Mouse (Mus musculus): Measurements from ENCODE around the gene Pan3. TPM values are rescaled to one million over a fixed set of nuclear protein-coding genes. Genes with fewer than 3 reads are reported as not detected.

Gene Pan3
- total and polyA plus RNA-seq, 2 experiments from 2014 or later = 38.9 to 61.4 TPM

GRCm38 (mm10) chr5:147463251-147463650, 33.3 kb downstream of the Pan3 start:
- no peak for ATAC-seq (ENCODE audit: low FRiP score)
- 79% methylated on average over 3 of the region's 3 CpGs for WGBS
- H3K27me3 ChIP-seq (ENCODE audit: insufficient read depth, low read length) = no peaks in the 10 kb centered on the region
- no peak overlapping the region for H3K9ac ChIP-seq (replicated peaks; ENCODE audit: low read length, poor library complexity, severe bottlenecking)
- H3K4me3 ChIP-seq (ENCODE audit: low read depth, low read length) = no peak overlapping the region
- TF ChIP-seq CTCF (IDR thresholded peaks at IDR 0.05) = no peak
- 0 out of 2 replicates have a peak, but pooled peaks cover 3% of the 10 kb centered on the region for H3K36me3 ChIP-seq (ENCODE audit: insufficient read depth, low read length)
- H3K4me1 ChIP-seq (ENCODE audit: insufficient read depth, low read length) = no peaks in the 10 kb centered on the region
- no peaks in the 10 kb centered on the region for H3K9me3 ChIP-seq (ENCODE audit: low read length)
- H3K4me2 ChIP-seq (ENCODE audit: low read depth, low read length, poor library complexity, severe bottlenecking) = no peak overlapping the region
- no peak for DNase-seq (ENCODE audit: low spot score)
- H3K27ac ChIP-seq (ENCODE audit: low read depth, low read length) = no peak overlapping the region

- no peak overlapping the region for H3K9ac ChIP-seq (replicated peaks; ENCODE audit: low read length, poor library complexity, severe bottlenecking)
- H3K4me3 ChIP-seq (ENCODE audit: low read depth, low read length) = no peak overlapping the region
- H3K27me3 ChIP-seq (ENCODE audit: insufficient read depth, low read length) = no peaks in the 10 kb centered on the region
- H3K27ac ChIP-seq (ENCODE audit: low read depth, low read length) = no peak overlapping the region
- no peaks in the 10 kb centered on the region for H3K4me1 ChIP-seq (ENCODE audit: insufficient read depth, low read length)
- no peak for TF ChIP-seq CTCF (IDR thresholded peaks at IDR 0.05)
- no peak overlapping the region for H3K4me2 ChIP-seq (ENCODE audit: low read depth, low read length, poor library complexity, severe bottlenecking)
- H3K36me3 ChIP-seq (ENCODE audit: insufficient read depth, low read length) = 0 out of 2 replicates have a peak, but pooled peaks cover 3% of the 10 kb centered on the region
- H3K9me3 ChIP-seq (ENCODE audit: low read length) = no peaks in the 10 kb centered on the region
- no peak for DNase-seq (ENCODE audit: low spot score)
- ATAC-seq (ENCODE audit: low FRiP score) = no peak
Measured at GRCm38 (mm10) chr5:147466361-147466760, 36.4 kb downstream of the Pan3 start.

GRCm38 (mm10) chr5:147471163-147471562, 41.2 kb downstream of the Pan3 start:
- ATAC-seq (ENCODE audit: low FRiP score) = no peak

GRCm38 (mm10) chr5:147473071-147473470, 43.1 kb downstream of the Pan3 start:
- ATAC-seq (ENCODE audit: low FRiP score) (no peak), DNase-seq (ENCODE audit: low spot score) (no peak)
- no peak overlapping the region for H3K27ac ChIP-seq (ENCODE audit: low read depth, low read length)
- TF ChIP-seq CTCF (IDR thresholded peaks at IDR 0.05) = no peak
- H3K9me3 ChIP-seq (ENCODE audit: low read length) = no peaks in the 10 kb centered on the region
- WGBS = 82% methylated on average over 6 of the region's 6 CpGs
- H3K4me2 ChIP-seq (ENCODE audit: low read depth, low read length, poor library complexity, severe bottlenecking) = no peak overlapping the region
- no peaks in the 10 kb centered on the region for H3K4me1 ChIP-seq (ENCODE audit: insufficient read depth, low read length)
- H3K36me3 ChIP-seq (ENCODE audit: insufficient read depth, low read length) = no peaks in the 10 kb centered on the region
- no peak overlapping the region for H3K4me3 ChIP-seq (ENCODE audit: low read depth, low read length)
- no peak overlapping the region for H3K9ac ChIP-seq (replicated peaks; ENCODE audit: low read length, poor library complexity, severe bottlenecking)
- H3K27me3 ChIP-seq (ENCODE audit: insufficient read depth, low read length) = no peaks in the 10 kb centered on the region

More at GRCm38 (mm10) chr5:147471163-147471562, 41.2 kb downstream of the Pan3 start:
- Histone ChIP-seq H3K36me3 (ENCODE audit: insufficient read depth, low read length) (0 out of 2 replicates have a peak, but pooled peaks cover 3% of the 10 kb centered on the region), H3K9ac (replicated peaks; ENCODE audit: low read length, poor library complexity, severe bottlenecking) (no peak overlapping the region), H3K4me2 (ENCODE audit: low read depth, low read length, poor library complexity, severe bottlenecking) (no peak overlapping the region), H3K9me3 (ENCODE audit: low read length) (no peaks in the 10 kb centered on the region), H3K4me3 (ENCODE audit: low read depth, low read length) (no peak overlapping the region), H3K27me3 (ENCODE audit: insufficient read depth, low read length) (no peaks in the 10 kb centered on the region), H3K4me1 (ENCODE audit: insufficient read depth, low read length) (no peaks in the 10 kb centered on the region), H3K27ac (ENCODE audit: low read depth, low read length) (no peak overlapping the region)
- 94% methylated on average over 5 of the region's 5 CpGs for WGBS
- TF ChIP-seq CTCF (IDR thresholded peaks at IDR 0.05) = no peak
- DNase-seq (ENCODE audit: low spot score) = no peak

GRCm38 (mm10) chr5:147473856-147474255, 43.9 kb downstream of the Pan3 start:
- H3K36me3 ChIP-seq (ENCODE audit: insufficient read depth, low read length) = no peaks in the 10 kb centered on the region
- no peaks in the 10 kb centered on the region for H3K27me3 ChIP-seq (ENCODE audit: insufficient read depth, low read length)
- no peak overlapping the region for H3K27ac ChIP-seq (ENCODE audit: low read depth, low read length)
- ATAC-seq (ENCODE audit: low FRiP score) (no peak), DNase-seq (ENCODE audit: low spot score) (no peak)
- no peak for TF ChIP-seq CTCF (IDR thresholded peaks at IDR 0.05)
- no peak overlapping the region for H3K4me3 ChIP-seq (ENCODE audit: low read depth, low read length)
- 83% methylated on average over 3 of the region's 3 CpGs for WGBS
- no peaks in the 10 kb centered on the region for H3K4me1 ChIP-seq (ENCODE audit: insufficient read depth, low read length)
- no peak overlapping the region for H3K9ac ChIP-seq (replicated peaks; ENCODE audit: low read length, poor library complexity, severe bottlenecking)
- H3K9me3 ChIP-seq (ENCODE audit: low read length) = no peaks in the 10 kb centered on the region
- H3K4me2 ChIP-seq (ENCODE audit: low read depth, low read length, poor library complexity, severe bottlenecking) = no peak overlapping the region

- no peak overlapping the region for H3K27ac ChIP-seq (ENCODE audit: low read depth, low read length)
- H3K4me2 ChIP-seq (ENCODE audit: low read depth, low read length, poor library complexity, severe bottlenecking) = no peak overlapping the region
- ATAC-seq (ENCODE audit: low FRiP score) = no peak
- H3K9me3 ChIP-seq (ENCODE audit: low read length) = no peaks in the 10 kb centered on the region
- DNase-seq (ENCODE audit: low spot score) = no peak
- no peaks in the 10 kb centered on the region for H3K36me3 ChIP-seq (ENCODE audit: insufficient read depth, low read length)
- H3K4me3 ChIP-seq (ENCODE audit: low read depth, low read length) = no peak overlapping the region
- no peak for TF ChIP-seq CTCF (IDR thresholded peaks at IDR 0.05)
- WGBS = 94% methylated on average over 5 of the region's 5 CpGs
- no peaks in the 10 kb centered on the region for H3K4me1 ChIP-seq (ENCODE audit: insufficient read depth, low read length)
- H3K27me3 ChIP-seq (ENCODE audit: insufficient read depth, low read length) = no peaks in the 10 kb centered on the region
- H3K9ac ChIP-seq (replicated peaks; ENCODE audit: low read length, poor library complexity, severe bottlenecking) = no peak overlapping the region
Measured at GRCm38 (mm10) chr5:147476109-147476508, 46.1 kb downstream of the Pan3 start.

All from midbrain, postnatal 0 days (tissue).